Mouse (Mus musculus) ovary, postnatal 36 days (tissue): ENCODE results near the gene Kif2c.

Experiments
- DNase-seq: peaks from one replicate; pipeline ENCODE4 v3.0.0; 2022; ENCODE audit warnings: low spot score, mixed read lengths

Kif2c gene

DNA sequence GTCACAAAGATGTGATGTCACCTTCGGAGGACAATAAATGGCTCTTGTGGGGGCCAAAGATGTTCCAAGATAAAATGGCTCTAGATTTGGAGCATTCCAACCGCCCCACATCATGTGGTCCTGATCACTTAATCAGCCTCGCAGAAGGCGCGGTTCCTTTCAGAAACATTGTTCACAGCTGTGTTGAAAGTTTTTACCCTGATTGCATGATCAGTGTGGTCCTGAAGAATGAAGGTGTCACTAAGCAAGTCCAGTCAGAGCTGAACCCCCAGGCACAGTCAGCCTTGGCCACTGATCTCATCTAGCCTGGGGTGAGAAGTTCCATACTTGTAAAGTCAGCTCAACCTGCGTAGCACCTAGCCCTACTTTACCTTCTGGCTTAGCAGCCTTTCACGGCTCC is 64.5 kb downstream of the Kif2c start:
- DNase-seq = no peak

DNA sequence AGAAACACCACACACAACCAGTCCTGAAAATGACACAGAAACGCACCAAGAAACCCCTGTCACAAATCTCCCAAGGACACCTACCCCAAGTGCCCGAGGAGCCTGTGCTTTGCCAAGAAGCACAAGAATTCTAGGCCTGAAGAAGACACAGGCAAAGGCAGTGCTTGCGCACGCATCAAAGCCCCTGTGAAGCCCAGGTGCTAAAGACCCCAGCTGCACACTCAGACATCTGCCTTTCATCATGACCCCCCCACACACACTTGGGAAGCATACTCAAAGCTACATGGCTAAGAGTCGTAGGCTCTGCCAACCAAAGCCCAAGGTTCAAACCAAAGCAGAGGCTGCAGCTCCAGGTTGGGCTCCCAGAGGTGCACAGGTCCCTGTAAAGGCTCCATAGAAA is 66.8 kb downstream of the Kif2c start:
- no peak for DNase-seq

- no peak for DNase-seq
Measured at GRCm38 (mm10) chr4:117113237-117113636, 69.2 kb downstream of the Kif2c start.

DNA sequence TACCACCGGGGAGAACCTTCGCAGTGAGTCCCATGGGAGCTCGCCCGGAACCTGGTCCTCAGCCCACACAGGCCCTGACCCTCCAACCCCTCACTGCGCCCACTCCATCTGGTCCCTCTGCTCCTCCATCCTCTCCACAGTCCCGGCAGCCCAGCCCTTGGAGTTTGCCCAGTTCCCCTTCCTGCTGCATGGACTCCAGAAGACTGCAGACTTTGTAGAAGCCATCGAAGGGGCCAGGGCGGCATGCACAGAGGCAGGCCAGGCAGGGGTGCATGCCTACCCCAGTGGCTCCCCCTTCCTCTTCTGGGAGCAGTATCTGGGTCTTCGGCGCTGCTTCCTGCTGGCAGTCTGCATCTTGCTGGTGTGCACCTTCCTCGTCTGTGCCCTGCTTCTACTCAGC is 71.5 kb downstream of the Kif2c start:
- DNase-seq = no peak

DNA sequence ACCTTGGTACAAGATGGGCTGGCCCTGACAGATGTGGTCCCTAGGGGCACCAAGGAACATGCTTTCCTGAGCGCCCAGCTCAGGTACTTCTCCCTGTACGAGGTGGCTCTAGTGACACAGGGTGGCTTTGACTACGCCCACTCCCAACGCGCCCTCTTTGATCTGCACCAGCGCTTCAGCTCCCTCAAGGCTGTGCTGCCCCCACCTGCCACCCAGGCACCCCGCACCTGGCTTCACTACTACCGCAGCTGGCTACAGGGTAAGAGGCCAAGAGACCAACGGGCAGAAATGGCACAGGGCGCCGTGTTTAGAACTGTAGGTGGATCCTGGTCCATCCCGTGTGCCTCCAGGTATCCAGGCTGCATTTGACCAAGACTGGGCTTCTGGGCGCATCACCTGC is 72.2 kb downstream of the Kif2c start:
- no peak for DNase-seq
